Mouse (Mus musculus): ENCODE results near the gene Mfrp.

GRCm38 (mm10) chr9:44075276-44075995 lies 26.1 kb upstream of the Mfrp start:
- no peak for TF ChIP-seq MAX (IDR thresholded peaks at IDR 0.05)
- TF ChIP-seq CTCF (IDR thresholded peaks at IDR 0.05; ENCODE audit: control insufficient read depth, insufficient read depth, insufficient read length), result no peak
- TF ChIP-seq CEBPB (IDR thresholded peaks at IDR 0.05; ENCODE audit: low read depth), result no peak

Measured in C2C12 (cell line).